Mouse (Mus musculus) cerebral cortex, adult 2 months (tissue): Measurements from ENCODE around the gene Rab11fip2.

Experiments
- WGBS: fragments of 180-500 bp; shearing (Covaris S2); methylation state at CpG from one replicate; pipeline ENCODE4 v1.1.7; 2018; 5-methylcytosine and 5-hydroxymethylcytosine counted together

The Rab11fip2 gene

DNA sequence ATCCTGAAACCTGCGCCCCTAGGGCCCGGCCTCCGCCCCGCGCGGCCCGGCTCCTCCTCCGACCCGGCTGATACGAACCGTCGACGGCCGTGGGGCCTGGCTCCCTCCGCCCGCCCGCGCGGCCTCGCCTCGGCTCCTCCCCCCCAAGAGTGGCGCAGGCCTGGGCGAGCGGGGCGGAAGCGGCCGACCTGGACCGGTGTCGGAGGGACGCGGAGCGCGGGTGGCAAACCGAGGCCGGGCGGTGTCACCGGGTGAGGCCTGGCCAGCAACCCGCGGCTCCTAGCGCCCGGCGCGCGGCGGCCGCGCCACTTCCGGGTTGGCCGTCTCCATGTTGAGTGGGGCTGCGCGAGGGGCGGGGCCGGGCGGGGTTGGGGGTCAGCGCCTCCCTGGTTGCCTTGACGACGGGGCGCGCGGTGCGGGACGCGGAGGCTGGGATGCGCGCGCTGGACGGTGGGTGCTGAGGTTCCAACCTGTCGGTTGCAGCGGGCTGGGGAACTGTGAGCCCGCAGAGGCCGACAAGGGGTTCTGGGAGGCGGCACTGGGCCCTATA is at the start of gene Rab11fip2:
Gene Rab11fip2 (minus strand): TSS at position 333 of the 550 bp plus-strand sequence.
- 1% methylated on average over 60 of the region's 72 CpGs for WGBS

DNA sequence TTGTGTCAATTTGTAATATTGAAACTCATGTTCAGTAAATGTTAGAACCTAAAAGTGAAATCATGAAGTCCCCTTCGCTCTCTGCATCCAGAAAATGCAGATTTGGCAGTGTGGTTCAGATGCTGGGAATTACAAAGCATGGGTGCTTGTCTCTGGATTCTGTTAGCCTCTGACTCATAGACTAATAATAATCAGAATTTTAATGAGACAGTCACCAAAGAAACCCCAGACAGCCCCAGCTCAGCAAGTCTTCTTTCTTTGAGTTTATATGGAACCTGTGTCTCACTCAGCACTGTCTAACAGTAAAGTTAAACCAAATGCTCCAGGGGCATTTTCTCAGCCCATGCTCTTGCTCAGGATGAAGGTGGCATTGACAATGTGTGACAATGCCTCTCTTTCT is 38.1 kb upstream of the Rab11fip2 start:
- WGBS: 86% methylated on average over 1 of the region's 1 CpGs

- 80% methylated on average over 3 of the region's 3 CpGs for WGBS
Observed at GRCm38 (mm10) chr19:59954936-59955335, 11.5 kb upstream of the Rab11fip2 start.

DNA sequence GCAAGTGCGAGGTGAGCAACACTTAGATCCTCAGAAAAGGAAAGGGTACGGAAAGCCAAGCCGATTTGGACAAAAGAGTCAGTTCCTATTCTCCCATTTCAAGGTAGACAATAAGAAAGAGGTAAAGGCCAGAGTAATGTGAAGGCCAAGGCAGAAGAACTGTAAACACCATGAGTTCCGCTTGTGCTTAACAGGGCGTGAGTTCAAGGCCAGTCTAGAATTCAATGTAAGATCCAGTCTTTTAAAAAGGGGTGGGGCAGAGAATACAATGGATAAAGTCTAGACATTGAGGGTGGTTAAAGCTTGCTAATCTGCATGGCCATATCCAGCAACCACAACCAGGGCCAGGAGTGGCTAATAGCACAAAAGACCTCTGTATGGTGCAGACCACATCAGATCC is 6.3 kb upstream of the Rab11fip2 start:
- WGBS: 91% methylated on average over 5 of the region's 5 CpGs

- under 1% methylated on average over 27 of the region's 27 CpGs for WGBS
Observed at GRCm38 (mm10) chr19:59942716-59943321, 635 bp downstream of the Rab11fip2 start.

GRCm38 (mm10) chr19:59939711-59940110 is 3.7 kb downstream of the Rab11fip2 start:
- 63% methylated on average over 5 of the region's 5 CpGs for WGBS

DNA sequence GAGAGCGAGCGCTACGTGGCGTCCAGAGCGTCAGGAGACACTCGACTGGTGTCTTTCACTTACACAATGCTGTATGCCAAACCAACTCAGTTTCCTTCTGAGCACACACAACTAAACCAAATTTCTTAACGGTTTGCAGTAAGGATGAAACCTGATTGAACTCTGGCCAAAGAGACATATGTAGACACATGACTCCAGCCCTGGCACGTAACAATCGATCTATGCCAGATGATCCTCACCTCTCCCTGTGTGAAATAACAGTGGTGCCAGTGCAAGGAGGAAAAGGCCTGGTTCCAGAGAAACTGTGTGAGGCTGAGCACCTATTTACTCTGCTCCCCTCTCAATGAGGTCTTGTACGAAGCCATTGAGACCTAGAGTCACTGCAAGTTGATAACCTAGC is 11.4 kb downstream of the Rab11fip2 start:
- 87% methylated on average over 10 of the region's 10 CpGs for WGBS

GRCm38 (mm10) chr19:59928672-59929071 is 14.8 kb downstream of the Rab11fip2 start:
- 62% methylated on average over 4 of the region's 4 CpGs for WGBS

GRCm38 (mm10) chr19:59926125-59926524 is 17.3 kb downstream of the Rab11fip2 start:
- 92% methylated on average over 1 of the region's 1 CpGs for WGBS

DNA sequence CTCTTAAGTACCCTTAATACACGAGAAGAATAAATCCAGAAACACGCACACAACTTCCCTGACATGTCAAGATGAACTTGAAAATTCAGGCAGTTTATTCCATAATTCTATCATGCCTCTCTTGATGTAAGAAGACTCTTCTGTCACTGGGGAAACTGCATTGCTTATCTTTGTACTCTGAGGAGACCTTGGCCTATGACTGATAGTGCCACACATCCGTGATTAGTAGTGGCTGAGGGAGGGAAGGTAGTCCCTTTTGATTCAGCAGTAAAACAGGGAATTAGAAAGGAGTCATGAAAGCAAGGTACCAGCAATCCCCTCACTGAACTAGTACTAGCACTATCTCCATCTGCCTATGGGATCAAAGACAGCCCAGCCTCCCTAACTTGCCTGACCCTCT is 22.6 kb downstream of the Rab11fip2 start:
- 90% methylated on average over 3 of the region's 3 CpGs for WGBS

DNA sequence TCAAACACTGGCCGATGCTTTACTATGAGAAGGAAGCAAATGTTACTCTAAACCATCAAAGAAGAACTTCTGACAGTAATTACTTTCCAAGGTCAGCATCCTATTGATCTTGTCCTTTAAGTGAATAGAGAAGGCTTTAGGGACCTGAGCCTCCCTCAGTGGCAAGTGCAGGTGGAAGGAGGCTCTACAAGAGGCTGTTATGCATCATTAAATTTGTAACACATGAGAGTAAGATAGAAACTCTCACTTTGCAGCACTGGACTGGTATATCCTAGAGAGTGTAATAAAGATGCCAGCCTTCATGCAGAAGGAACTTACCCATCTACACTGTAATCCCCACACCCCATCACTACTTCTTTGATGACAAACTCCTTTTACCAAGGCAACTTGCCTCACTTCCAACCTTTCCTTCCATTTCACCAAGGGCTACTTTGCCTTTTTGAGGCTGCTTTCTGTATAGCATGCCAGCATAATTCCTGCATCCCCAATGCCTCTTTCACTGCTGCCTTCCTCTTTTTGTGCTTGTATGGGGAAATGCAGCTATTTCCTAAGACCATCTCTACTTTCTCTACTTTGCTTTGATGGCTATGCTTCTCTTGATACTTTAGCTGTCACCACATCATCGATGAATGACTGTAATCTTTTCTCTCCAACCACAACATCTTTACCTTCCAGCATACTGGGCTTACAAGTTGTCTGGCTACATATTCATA is 25.4 kb downstream of the Rab11fip2 start:
- WGBS: 77% methylated on average over 2 of the region's 2 CpGs

DNA sequence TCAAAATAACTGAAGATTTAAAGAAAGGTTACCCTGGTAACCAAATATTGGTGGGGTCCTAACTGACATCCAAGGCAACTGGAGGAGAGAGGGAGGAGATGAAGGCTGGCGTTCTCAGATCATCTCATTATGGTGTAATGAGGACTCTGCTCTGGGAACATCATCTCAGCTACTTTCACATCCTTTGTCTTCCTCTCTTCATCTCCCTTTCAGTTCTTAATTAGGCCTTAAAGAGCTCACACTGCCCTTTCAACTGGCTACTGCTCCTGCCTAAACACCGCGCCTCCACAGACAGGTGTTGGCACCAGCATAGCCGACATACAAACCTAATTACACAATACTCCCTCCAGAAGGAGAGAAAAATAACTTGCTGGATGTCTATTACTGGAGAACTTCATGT is 31.9 kb downstream of the Rab11fip2 start:
- WGBS: 60% methylated on average over 4 of the region's 4 CpGs

GRCm38 (mm10) chr19:59905296-59906081 is 38.0 kb downstream of the Rab11fip2 start:
- 57% methylated on average over 1 of the region's 1 CpGs for WGBS

- 96% methylated on average over 4 of the region's 4 CpGs for WGBS
Observed at GRCm38 (mm10) chr19:59899965-59900364, 43.5 kb downstream of the Rab11fip2 start.

GRCm38 (mm10) chr19:59898301-59898700 is 45.2 kb downstream of the Rab11fip2 start:
- 92% methylated on average over 4 of the region's 4 CpGs for whole genome bisulfite sequencing

GRCm38 (mm10) chr19:59889383-59889782 is 54.1 kb downstream of the Rab11fip2 start:
- WGBS: 80% methylated on average over 4 of the region's 4 CpGs

DNA sequence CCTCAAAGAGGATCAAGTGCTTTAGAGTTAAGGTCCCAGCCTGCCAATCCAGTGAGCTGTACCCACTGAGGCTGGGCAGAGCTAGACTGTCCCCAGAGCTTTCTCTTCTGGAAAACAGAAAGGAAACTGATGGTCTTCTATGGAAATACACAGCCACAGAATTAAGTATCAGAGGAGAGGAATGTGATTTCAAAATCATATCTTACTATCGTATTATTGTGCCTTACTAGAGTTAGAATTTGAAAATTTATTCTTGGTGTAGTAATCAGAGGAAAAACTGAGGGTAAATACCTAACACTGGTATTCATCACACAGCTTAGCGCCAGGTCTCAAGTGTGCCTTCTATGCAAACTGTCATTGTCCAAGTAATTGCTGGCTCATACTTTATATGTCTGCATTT is 54.6 kb downstream of the Rab11fip2 start:
- WGBS: 89% methylated on average over 2 of the region's 2 CpGs

GRCm38 (mm10) chr19:59887866-59888265 is 55.6 kb downstream of the Rab11fip2 start:
- 74% methylated on average over 2 of the region's 2 CpGs for WGBS

- 64% methylated on average over 2 of the region's 2 CpGs for WGBS
Observed at GRCm38 (mm10) chr19:59885301-59885700, 58.2 kb downstream of the Rab11fip2 start.

DNA sequence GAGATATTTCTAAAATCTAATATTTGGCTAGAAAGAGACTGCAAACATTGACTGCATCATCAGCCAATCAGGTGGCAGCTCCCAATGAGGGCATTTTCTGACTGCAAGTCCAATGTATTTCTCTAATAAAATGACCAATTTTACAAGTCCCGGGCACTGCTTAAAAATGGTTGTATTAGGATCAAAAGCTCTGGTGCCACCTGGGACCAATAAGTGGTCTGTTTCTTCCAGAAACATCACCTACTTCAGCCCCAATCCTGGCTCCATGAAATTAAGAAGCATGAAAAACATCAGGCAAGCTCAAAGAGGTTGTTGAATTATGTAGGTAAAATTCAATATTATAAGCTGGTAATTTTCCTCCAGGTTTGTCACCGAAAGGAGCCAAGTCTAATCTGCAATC is 66.2 kb downstream of the Rab11fip2 start:
- 93% methylated on average over 2 of the region's 2 CpGs for WGBS

- WGBS: 67% methylated on average over 9 of the region's 9 CpGs
Observed at GRCm38 (mm10) chr19:59866666-59867065, 76.8 kb downstream of the Rab11fip2 start.

- WGBS: 90% methylated on average over 3 of the region's 3 CpGs
Observed at GRCm38 (mm10) chr19:59860799-59861198, 82.7 kb downstream of the Rab11fip2 start.
